ENCODE assay signal across 8 mouse cellular contexts in genomic region chr11:33680151-33680550, GRCm38 (mm10).
DNase-seq lines count a peak whose midpoint lies in the region; ATAC-seq lines count a peak whose summit lies in the region.

No protein-coding gene starts in this region.

- peaks cover 4% of the 10 kb centered on the region; the same call in 1 of the 2 replicates for H3K4me1 ChIP-seq in heart, embryonic 10.5 days
- no peaks in the 10 kb centered on the region for H3K4me1 ChIP-seq in forebrain, embryonic 11.5 days (replicated peaks; ENCODE audit: control insufficient read depth, insufficient read depth, low read length)
- H3K4me1 ChIP-seq in intestine, embryonic 15.5 days (replicated peaks) = no peaks in the 10 kb centered on the region

- WGBS in heart, embryonic 10.5 days = 2% methylated on average over 15 of the region's 15 CpGs
- 2% methylated on average over 15 of the region's 15 CpGs for WGBS in forebrain, embryonic 11.5 days
- WGBS in intestine, embryonic 15.5 days = 1% methylated on average over 15 of the region's 15 CpGs

- DNase-seq in heart, embryonic 10.5 days (ENCODE audit: low spot score) = no peak
- DNase-seq in heart, postnatal 25 days (ENCODE audit: low spot score) = no peak
- peak; percentile 43 for DNase-seq in WW6 (ENCODE audit: low read depth, low spot score)
- DNase-seq in forebrain, embryonic 11.5 days (ENCODE audit: low spot score) = peak; percentile 87
- DNase-seq in lung, postnatal 4 days = peak; percentile 35 to 57
- peak; percentile 23 for DNase-seq in thymus, postnatal 14 days
- DNase-seq in cerebellum, postnatal 14 days = no peak

- no peak overlapping the region for H3K4me2 ChIP-seq in forebrain, embryonic 11.5 days (ENCODE audit: low read depth, low read length, severe bottlenecking)
- peak overlapping the region; percentile 34; the same call in 1 of the 2 replicates for H3K4me2 ChIP-seq in intestine, embryonic 15.5 days (replicated peaks)

- ATAC-seq in forebrain, embryonic 11.5 days (replicated peaks; ENCODE audit: low FRiP score) = no peak
- no peak for ATAC-seq in intestine, embryonic 15.5 days

- H3K27me3 ChIP-seq in heart, embryonic 10.5 days (ENCODE audit: insufficient read depth, poor library complexity, severe bottlenecking) = peaks cover 13% of the 10 kb centered on the region; the same call in 1 of the 2 replicates
- H3K27me3 ChIP-seq in forebrain, embryonic 11.5 days (ENCODE audit: control insufficient read depth, insufficient read depth, low read length) = peaks cover 31% of the 10 kb centered on the region
- no peaks in the 10 kb centered on the region for H3K27me3 ChIP-seq in intestine, embryonic 15.5 days (replicated peaks)

- no peak overlapping the region for H3K27ac ChIP-seq in heart, embryonic 10.5 days
- no peak overlapping the region for H3K27ac ChIP-seq in forebrain, embryonic 11.5 days (ENCODE audit: low read depth, low read length)
- no peak overlapping the region for H3K27ac ChIP-seq in intestine, embryonic 15.5 days

- H3K36me3 ChIP-seq in heart, embryonic 10.5 days = no peaks in the 10 kb centered on the region
- H3K36me3 ChIP-seq in forebrain, embryonic 11.5 days (ENCODE audit: control insufficient read depth, insufficient read depth, low read length) = no peaks in the 10 kb centered on the region
- no peaks in the 10 kb centered on the region for H3K36me3 ChIP-seq in intestine, embryonic 15.5 days

- intact Hi-C loops in heart, postnatal 25 days (cut with DNase I) = no loop called here

- no peaks in the 10 kb centered on the region for H3K9me3 ChIP-seq in heart, embryonic 10.5 days
- H3K9me3 ChIP-seq in forebrain, embryonic 11.5 days (ENCODE audit: control insufficient read depth, low read length) = no peaks in the 10 kb centered on the region
- H3K9me3 ChIP-seq in intestine, embryonic 15.5 days = no peaks in the 10 kb centered on the region

- H3K9ac ChIP-seq in forebrain, embryonic 11.5 days (ENCODE audit: low read length) = no peak overlapping the region
- no peak overlapping the region for H3K9ac ChIP-seq in intestine, embryonic 15.5 days

- H3K4me3 ChIP-seq in heart, embryonic 10.5 days = peak overlapping the region; percentile 34; the same call in 1 of the 2 replicates
- H3K4me3 ChIP-seq in forebrain, embryonic 11.5 days (ENCODE audit: low read depth, low read length) = no peak overlapping the region
- H3K4me3 ChIP-seq in intestine, embryonic 15.5 days (replicated peaks) = no peak overlapping the region

Comparison
In these comparisons a context has a peak if more than half of its experiments do, and no peak if none do; other contexts are left out.
1. DNase-seq: peak in WW6 (single experiment), forebrain, embryonic 11.5 days (single experiment), lung, postnatal 4 days (2 of 2) and thymus, postnatal 14 days (single experiment); none in heart, embryonic 10.5 days (single experiment), heart, postnatal 25 days (single experiment) and cerebellum, postnatal 14 days (0 of 2).